Mouse (Mus musculus) CD4-positive naive resting alpha-beta T cell, adult 57 days (primary cell): ENCODE results near the gene Zfp108. TPM values are rescaled to one million over a fixed set of nuclear protein-coding genes. Genes with fewer than 3 reads are reported as not detected.

ENCODE experiments used
- total RNA-seq: library from RNA; stranded (reverse); gene quantifications from one replicate; pipeline ENCODE4 v1.2.4, GENCODE M21; 2023

Gene Zfp108
- not detected for total RNA-seq

GRCm38 (mm10) chr7:24254633-24255474 lies at the start of gene Zfp108:
Gene Zfp108, plus strand, starts transcription at chr7:24254794.

GRCm38 (mm10) chr7:24211343-24211742 lies 43.3 kb upstream of the Zfp108 start, which contains the start of gene Zfp111:
Gene Zfp111, minus strand, starts transcription at chr7:24211443.

GRCm38 (mm10) chr7:24237040-24237791 lies 17.4 kb upstream of the Zfp108 start, which contains the start of gene Zfp109:
Gene Zfp109, minus strand, starts transcription at chr7:24237560.

GRCm38 (mm10) chr7:24270288-24270672 lies 15.7 kb downstream of the Zfp108 start, which contains the start of gene Zfp93:
Gene Zfp93, plus strand, starts transcription at chr7:24270420.

GRCm38 (mm10) chr7:24300771-24301282 lies 46.2 kb downstream of the Zfp108 start, which contains the start of gene Zfp61:
Gene Zfp61, minus strand, starts transcription at chr7:24301232.

Other genes with a start within 250 kb of the Zfp108 start
- gene Vmn1r183, start 201.5 kb upstream of the Zfp108 start, total RNA-seq = not detected
- 32.1 TPM for gene Zfp180, start 172.9 kb upstream of the Zfp108 start, total RNA-seq
- 2.5 TPM for gene Zfp112, start 142.5 kb upstream of the Zfp108 start, total RNA-seq
- gene Zfp235, start 120.6 kb upstream of the Zfp108 start, total RNA-seq = 6.9 TPM
- gene Zfp114, start 79.7 kb upstream of the Zfp108 start, total RNA-seq = not detected
- gene Zfp111, start 43.4 kb upstream of the Zfp108 start, total RNA-seq = 0.77 TPM
- 2.3 TPM for gene Zfp109, start 17.2 kb upstream of the Zfp108 start, total RNA-seq
- gene Zfp93, start 15.6 kb downstream of the Zfp108 start, total RNA-seq = 0.98 TPM
- gene Zfp61, start 46.4 kb downstream of the Zfp108 start, total RNA-seq = 11.3 TPM
- 5.2 TPM for gene Zfp94, start 61.9 kb downstream of the Zfp108 start, total RNA-seq
- not detected for gene Tescl, start 79.1 kb downstream of the Zfp108 start, total RNA-seq
- gene Lypd5, start 94.4 kb downstream of the Zfp108 start, total RNA-seq = not detected
- gene Kcnn4, start 115.5 kb downstream of the Zfp108 start, total RNA-seq = 205 TPM
- gene Smg9, start 144.8 kb downstream of the Zfp108 start, total RNA-seq = 135 TPM
- 4.3 TPM for gene Irgc1, start 197.5 kb downstream of the Zfp108 start, total RNA-seq
- gene Plaur, start 207.7 kb downstream of the Zfp108 start, total RNA-seq = 204 TPM
- 0.44 TPM for gene Cadm4, start 227.2 kb downstream of the Zfp108 start, total RNA-seq